Mouse (Mus musculus) right cerebral cortex, postnatal 36 days (tissue): Measurements from ENCODE around the gene Cers1.
A peak's percentile ranks its signal among the peaks of the same experiment; 100 is the strongest.

ENCODE experiments used
- DNase-seq, 2 experiments: peaks; one replicate each; pipeline ENCODE4 v3.0.0; 2022; ENCODE audit warnings: low spot score in 2 of 2, mixed read lengths in 1 of 2

Cers1 gene

GRCm38 (mm10) chr8:70315624-70316510, at the start of gene Cers1:
Gene Cers1, plus strand, starts transcription at chr8:70315775.
- DNase-seq: peak; percentile 76 to 84

- DNase-seq: no peak
Observed at GRCm38 (mm10) chr8:70267674-70268073, 47.9 kb upstream of the Cers1 start.

GRCm38 (mm10) chr8:70268311-70268710, 47.3 kb upstream of the Cers1 start:
- no peak for DNase-seq

GRCm38 (mm10) chr8:70268799-70269565, 46.6 kb upstream of the Cers1 start:
- DNase-seq: peak in 1 of 2 experiments; percentile 43

GRCm38 (mm10) chr8:70272949-70273348, 42.6 kb upstream of the Cers1 start:
- DNase-seq: no peak

GRCm38 (mm10) chr8:70274350-70274749, 41.2 kb upstream of the Cers1 start:
- DNase-seq: no peak

GRCm38 (mm10) chr8:70276476-70276875, 39.1 kb upstream of the Cers1 start:
- no peak for DNase-seq

GRCm38 (mm10) chr8:70278175-70278574, 37.4 kb upstream of the Cers1 start:
- DNase-seq: peak; percentile 32 to 54

GRCm38 (mm10) chr8:70279266-70279665, 36.3 kb upstream of the Cers1 start:
- DNase-seq: no peak

- no peak for DNase-seq
Observed at GRCm38 (mm10) chr8:70281001-70281400, 34.6 kb upstream of the Cers1 start.

GRCm38 (mm10) chr8:70282603-70283135, 32.9 kb upstream of the Cers1 start, which contains the start of gene Homer3:
Gene Homer3, plus strand, starts transcription at chr8:70282827.
- DNase-seq: peak; percentile 44 to 56

GRCm38 (mm10) chr8:70283136-70284077, 32.2 kb upstream of the Cers1 start:
- no peak for DNase-seq

GRCm38 (mm10) chr8:70284421-70284820, 31.2 kb upstream of the Cers1 start:
- DNase-seq: no peak

- no peak for DNase-seq
Observed at GRCm38 (mm10) chr8:70285304-70285703, 30.3 kb upstream of the Cers1 start.

GRCm38 (mm10) chr8:70286737-70287136, 28.8 kb upstream of the Cers1 start:
- DNase-seq: no peak

GRCm38 (mm10) chr8:70293988-70294405, 21.6 kb upstream of the Cers1 start:
- no peak for DNase-seq

- DNase-seq: no peak
Observed at GRCm38 (mm10) chr8:70300881-70301280, 14.7 kb upstream of the Cers1 start.

GRCm38 (mm10) chr8:70302358-70302890, 13.2 kb upstream of the Cers1 start, which contains the start of the genes Ddx49 and Cope:
Gene Ddx49, minus strand, starts transcription at chr8:70302489.
Gene Cope, plus strand, starts transcription at chr8:70302518.
- peak; percentile 94 to 95 for DNase-seq

GRCm38 (mm10) chr8:70302901-70303300, 12.7 kb upstream of the Cers1 start:
- DNase-seq: no peak

- DNase-seq: no peak
Observed at GRCm38 (mm10) chr8:70309311-70309710, 6.3 kb upstream of the Cers1 start.

GRCm38 (mm10) chr8:70313399-70313798, 2.2 kb upstream of the Cers1 start:
- DNase-seq: no peak
